Mouse (Mus musculus): ENCODE measurements at regions not wholly inside any gene's neighbourhood (a gene's known extent, or its start where the extent isn't known, plus 50 kb on each side); places are given as distances from the start of the nearest gene placed in this dataset.

DNA sequence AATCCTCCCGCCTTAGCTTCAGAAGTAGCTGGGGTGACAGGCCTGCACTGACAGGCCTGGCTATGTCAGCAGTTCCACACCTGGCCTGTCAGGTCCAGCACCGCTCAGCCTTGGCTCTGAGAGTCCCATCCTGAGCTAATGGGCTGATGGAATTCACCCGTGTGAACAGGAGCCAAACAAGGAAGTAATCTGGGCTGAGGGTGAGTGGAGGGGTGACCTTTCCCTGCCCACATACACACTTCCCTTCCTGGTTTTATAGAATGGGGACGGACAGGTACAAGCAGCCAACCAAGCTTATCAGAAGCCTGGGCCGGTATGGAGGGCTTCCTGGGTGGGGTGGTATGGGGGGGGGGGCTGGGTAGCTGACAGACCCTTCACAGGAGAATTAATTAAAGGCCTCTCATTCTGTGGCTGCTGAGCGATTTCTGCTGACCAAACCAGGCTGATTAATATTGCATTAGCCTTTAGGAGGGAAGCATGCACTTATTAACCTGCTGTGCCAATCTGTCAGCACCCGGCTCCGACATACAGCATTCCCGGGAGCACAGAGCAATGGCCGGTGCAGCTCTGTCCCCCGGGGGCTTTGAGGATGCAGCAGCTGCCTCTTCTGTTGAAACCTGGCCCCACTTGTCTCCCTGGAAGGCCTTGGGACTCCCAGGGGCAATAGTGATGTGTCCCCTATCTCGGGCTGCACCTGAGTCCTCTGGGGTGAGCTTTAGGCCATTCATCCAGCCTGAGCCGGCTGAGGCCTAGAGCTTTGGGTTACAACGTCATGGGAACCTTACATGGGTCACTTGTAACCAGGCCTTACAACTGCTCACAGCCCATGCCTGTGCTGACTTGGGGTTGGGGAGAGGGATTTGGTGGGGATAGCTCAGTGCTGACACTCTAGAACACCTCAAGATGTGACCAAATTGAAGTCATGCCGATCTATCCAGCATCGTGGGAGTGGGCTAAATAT, 95.2 kb downstream of the Micall2 start:
- no peaks in the 10 kb centered on the region for H3K36me3 ChIP-seq (ENCODE audit: control insufficient read depth, insufficient read depth, low read length)
- no peak overlapping the region for H3K27ac ChIP-seq (ENCODE audit: insufficient read depth, low read depth, low read length)
- 70% methylated on average over 16 of the region's 16 CpGs for WGBS
- H3K27me3 ChIP-seq (ENCODE audit: control insufficient read depth, insufficient read depth, low read length), result no peaks in the 10 kb centered on the region
- H3K4me1 ChIP-seq (ENCODE audit: control insufficient read depth, insufficient read depth, insufficient read length, low read length), result peaks cover 3% of the 10 kb centered on the region; the same call in 1 of the 2 replicates
- H3K4me3 ChIP-seq (ENCODE audit: low read depth, low read length), result no peak overlapping the region
- TF ChIP-seq POLR2A (IDR thresholded peaks at IDR 0.05; ENCODE audit: low read depth, low read length) (no peak), CTCF (IDR thresholded peaks at IDR 0.05; ENCODE audit: extremely low read depth, insufficient read length, insufficient replicate concordance, low read depth, low read length) (no peak)

DNA sequence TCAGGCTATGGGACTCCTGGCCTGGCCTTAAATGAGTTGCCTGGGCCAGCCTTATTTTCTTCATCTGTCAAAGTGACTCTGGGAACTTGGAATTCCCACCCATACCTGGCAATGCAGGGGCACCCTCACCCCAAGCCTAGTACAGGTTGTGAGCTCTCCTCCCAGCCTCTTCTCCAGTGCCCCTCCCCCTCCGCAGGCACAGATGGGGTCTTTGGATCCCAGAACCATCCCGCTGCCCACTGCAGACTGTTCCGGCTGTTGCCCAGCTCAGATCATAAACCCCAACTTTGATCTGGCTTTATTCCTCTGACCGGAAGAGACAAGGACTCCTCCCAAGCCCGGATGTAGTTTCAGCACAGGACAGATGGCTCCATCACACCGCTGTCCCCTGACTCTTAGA, 91.3 kb downstream of the Micall2 start:
- no peak overlapping the region for H3K4me3 ChIP-seq (ENCODE audit: low read depth, low read length)
- WGBS, result 94% methylated on average over 6 of the region's 6 CpGs
- H3K36me3 ChIP-seq (ENCODE audit: control insufficient read depth, insufficient read depth, low read length), result no peaks in the 10 kb centered on the region
- H3K27ac ChIP-seq (ENCODE audit: insufficient read depth, low read depth, low read length), result no peak overlapping the region
- peaks cover 3% of the 10 kb centered on the region for H3K4me1 ChIP-seq (ENCODE audit: control insufficient read depth, insufficient read depth, insufficient read length, low read length)
- TF ChIP-seq CTCF (IDR thresholded peaks at IDR 0.05; ENCODE audit: extremely low read depth, insufficient read length, insufficient replicate concordance, low read depth, low read length) (no peak), POLR2A (IDR thresholded peaks at IDR 0.05; ENCODE audit: low read depth, low read length) (no peak)
- no peaks in the 10 kb centered on the region for H3K27me3 ChIP-seq (ENCODE audit: control insufficient read depth, insufficient read depth, low read length)

DNA sequence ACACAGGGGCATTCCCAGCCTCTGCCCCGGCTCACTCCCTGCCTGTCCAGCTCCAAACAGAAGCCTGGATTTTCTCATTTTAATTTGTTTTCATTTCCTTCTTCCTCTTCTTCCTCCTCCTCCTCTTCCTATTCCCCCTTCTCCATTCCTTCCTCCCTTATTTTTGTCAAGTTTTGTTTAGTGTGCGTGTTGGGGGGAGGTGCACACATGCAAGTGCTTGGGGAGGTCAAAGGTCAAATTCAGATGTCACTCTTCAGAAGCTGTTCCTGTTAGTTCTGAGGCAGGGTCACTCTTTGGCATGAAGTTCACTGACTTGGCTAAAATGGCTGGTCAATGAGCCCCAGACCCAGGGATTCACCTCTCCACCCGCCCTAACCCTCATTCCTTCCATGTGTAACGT, 85.1 kb downstream of the Micall2 start:
- 56% methylated on average over 4 of the region's 4 CpGs for WGBS
- Histone ChIP-seq H3K4me3 (ENCODE audit: low read depth, low read length) (no peak overlapping the region), H3K27me3 (ENCODE audit: control insufficient read depth, insufficient read depth, low read length) (no peaks in the 10 kb centered on the region), H3K27ac (ENCODE audit: insufficient read depth, low read depth, low read length) (no peak overlapping the region), H3K4me1 (ENCODE audit: control insufficient read depth, insufficient read depth, insufficient read length, low read length) (peaks cover 4% of the 10 kb centered on the region; the same call in 1 of the 2 replicates), H3K36me3 (ENCODE audit: control insufficient read depth, insufficient read depth, low read length) (no peaks in the 10 kb centered on the region)
- TF ChIP-seq CTCF (IDR thresholded peaks at IDR 0.05; ENCODE audit: extremely low read depth, insufficient read length, insufficient replicate concordance, low read depth, low read length) (no peak), POLR2A (IDR thresholded peaks at IDR 0.05; ENCODE audit: low read depth, low read length) (no peak)
